Comparison of ENCODE assay signal across 38 mouse cellular contexts in the genomic region with DNA sequence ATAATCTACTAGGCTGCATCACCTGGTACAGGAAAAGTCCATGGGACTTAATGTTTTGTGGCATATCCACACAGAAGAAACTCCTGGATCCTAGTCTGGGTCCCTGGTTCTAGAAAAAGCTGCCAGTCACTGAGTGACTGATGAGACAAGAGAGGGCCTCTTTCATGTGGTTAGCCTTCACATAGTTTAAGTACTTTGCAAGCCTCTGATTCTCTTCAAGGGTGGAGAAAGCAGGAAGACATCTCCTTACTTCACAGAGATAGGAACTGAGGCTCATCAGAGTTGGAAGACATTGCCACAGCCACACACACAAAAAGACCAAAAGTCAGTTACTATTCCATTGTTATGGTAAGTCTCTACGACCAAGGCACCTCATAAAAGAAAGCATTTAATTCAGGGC. TPM values are rescaled to one million over a fixed set of nuclear protein-coding genes. Genes with fewer than 3 reads are reported as not detected.
"Had no signal": no experiment of that assay in that cellular context is flagged by ENCODE, and none has a peak within 500 bp of the region (broad histone marks: within the 10 kb centered on the region; RNA-seq: fewer than 3 reads in every experiment).

No protein-coding gene starts in this region.

- DNase-seq: gastrocnemius, adult 2 months; gastrocnemius, postnatal 10 days; gastrocnemius, postnatal 25 days; heart, adult 18-20 months; heart, postnatal 10 days; heart, postnatal 4 days; kidney, adult 11 months; kidney, adult 2 months; kidney, adult 9 months; kidney, postnatal 14 days; kidney, postnatal 36 days; layer of hippocampus, adult 9-11 months; layer of hippocampus, postnatal 36 days; liver had no signal

- ATAC-seq: hindbrain, embryonic 16.5 days; intestine, embryonic 16.5 days had no signal

RNA-seq across cellular contexts. Expression of gene Il10, which starts 13.6 kb away (rescaled TPM):
- total RNA-seq: gastrocnemius, adult 2 months; gastrocnemius, postnatal 10 days; gastrocnemius, postnatal 25 days; gastrocnemius, postnatal 4 days; granulocyte monocyte progenitor cell, adult 5-6 weeks; heart, adult 18-20 months; heart, adult 8-10 months; heart, postnatal 10 days; heart, postnatal 25 days; heart, postnatal 4 days; layer of hippocampus, adult 18-20 months; layer of hippocampus, adult 8-10 months; layer of hippocampus, postnatal 14 days; layer of hippocampus, postnatal 36 days; left cerebral cortex, adult 18-20 months; left cerebral cortex, adult 8-10 months; left cerebral cortex, postnatal 10 days; left cerebral cortex, postnatal 25 days had no signal
- polyA plus RNA-seq: frontal cortex, adult 2 months; heart, embryonic 10.5 days; heart, embryonic 12.5 days; heart, embryonic 14.5 days; hindbrain, embryonic 10.5 days; hindbrain, embryonic 12.5 days; hindbrain, embryonic 14.5 days; hindbrain, embryonic 16.5 days; intestine, embryonic 14.5 days; intestine, embryonic 16.5 days; kidney, adult 2 months; kidney, embryonic 15.5 days; limb, embryonic 10.5 days; liver, embryonic 11.5 days had no signal
